Mouse (Mus musculus) lung, postnatal 4 days (tissue): ENCODE measurements around the gene Tulp4.

ENCODE experiments used
- DNase-seq, 2 experiments: peaks; one replicate each; pipeline ENCODE4 v3.0.0; 2021

Tulp4 gene

DNA sequence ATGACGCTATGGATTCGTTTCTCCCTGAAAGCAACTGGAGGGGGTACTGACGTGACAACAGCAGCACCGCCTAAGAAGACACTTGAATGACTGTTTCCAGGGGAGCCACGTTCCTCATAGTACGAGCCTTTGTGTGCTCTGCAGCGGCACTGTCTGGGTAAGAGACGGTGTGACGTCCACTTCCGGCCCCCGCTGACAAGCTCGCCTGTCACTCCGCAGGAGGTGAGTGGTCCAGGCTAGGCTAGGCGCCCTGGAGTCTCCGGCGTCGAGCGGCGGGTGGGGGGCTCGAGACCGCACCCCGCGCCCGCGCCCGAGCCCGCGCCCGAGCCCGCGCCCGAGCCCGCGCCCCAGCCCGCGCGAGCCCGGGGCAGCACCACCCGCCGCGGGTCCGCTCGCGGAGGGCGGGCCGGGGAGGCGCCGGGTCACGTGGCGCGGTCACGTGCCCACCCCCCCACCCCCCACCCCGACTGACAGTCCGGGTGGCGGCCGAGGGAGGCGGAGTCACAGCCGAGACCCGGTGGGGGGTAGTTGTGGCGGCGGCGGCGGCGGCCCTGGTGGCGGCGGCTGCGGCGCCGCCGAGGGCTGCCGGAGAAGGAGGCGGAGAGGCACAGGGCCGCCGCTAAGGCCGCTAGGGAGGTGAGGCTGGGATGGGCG, at the start of gene Tulp4:
Tulp4 (plus strand) TSS at position 77 of the 654 bp plus-strand sequence.
- DNase-seq: peak; percentile 87 to 92

DNA sequence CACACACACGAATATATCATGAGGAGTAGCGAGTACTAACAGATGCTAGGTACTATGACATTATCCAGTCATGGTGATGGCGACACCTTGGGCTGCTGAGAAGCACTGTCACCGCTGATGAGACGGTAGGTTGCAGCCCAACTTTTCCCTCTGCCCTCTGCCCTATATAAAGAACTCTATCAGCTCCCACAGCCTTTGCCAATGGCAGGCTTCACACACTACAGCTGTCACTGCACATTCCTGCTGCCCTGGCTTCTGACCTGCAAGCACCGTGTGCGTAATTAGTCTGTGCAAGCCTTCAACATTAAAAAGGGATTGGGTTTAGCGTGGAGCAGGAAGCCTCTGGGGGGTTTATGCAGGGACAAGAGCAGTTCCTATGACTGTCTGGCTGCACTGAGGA, 43.4 kb upstream of the Tulp4 start:
- DNase-seq: peak in 1 of 2 experiments; percentile 16

GRCm38 (mm10) chr17:6063532-6063931, 42.7 kb upstream of the Tulp4 start:
- DNase-seq: peak in 1 of 2 experiments; percentile 21

GRCm38 (mm10) chr17:6066021-6066420, 40.2 kb upstream of the Tulp4 start:
- DNase-seq: peak in 1 of 2 experiments; percentile 11

DNA sequence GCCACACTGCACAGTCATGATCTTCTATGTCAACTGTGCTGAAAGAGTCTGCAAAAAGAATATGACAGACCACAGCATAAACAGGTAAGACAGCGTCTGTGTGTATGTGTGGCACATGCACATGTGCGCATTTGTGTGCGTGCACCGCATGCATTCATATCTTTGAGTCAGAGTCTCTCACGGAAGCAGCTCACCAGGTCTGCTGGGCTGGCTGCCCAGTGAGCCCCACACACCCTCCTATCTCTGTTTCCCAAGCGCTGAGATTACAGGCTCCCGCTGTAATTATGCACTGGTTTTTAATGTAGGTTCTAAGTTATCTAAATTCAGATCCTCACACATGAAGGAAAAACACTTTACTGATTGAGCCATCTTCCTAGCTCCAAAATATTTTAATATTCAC, 38.6 kb upstream of the Tulp4 start:
- no peak for DNase-seq

- DNase-seq: no peak
These were observed 36.4 kb upstream of the Tulp4 start for GRCm38 (mm10) chr17:6069866-6070265.

GRCm38 (mm10) chr17:6073405-6073804, 32.8 kb upstream of the Tulp4 start:
- no peak for DNase-seq

- DNase-seq: peak; percentile 98
These were observed 26.7 kb upstream of the Tulp4 start, which contains the start of the genes Serac1 and Gtf2h5 for GRCm38 (mm10) chr17:6079287-6080122. Gene Serac1, minus strand, starts transcription at chr17:6079741. Gene Gtf2h5, plus strand, starts transcription at chr17:6079786.

GRCm38 (mm10) chr17:6083323-6083890, 22.8 kb upstream of the Tulp4 start:
- DNase-seq: peak in 1 of 2 experiments; percentile 27

- DNase-seq: no peak
These were observed 14.6 kb upstream of the Tulp4 start for GRCm38 (mm10) chr17:6091604-6092003.

DNA sequence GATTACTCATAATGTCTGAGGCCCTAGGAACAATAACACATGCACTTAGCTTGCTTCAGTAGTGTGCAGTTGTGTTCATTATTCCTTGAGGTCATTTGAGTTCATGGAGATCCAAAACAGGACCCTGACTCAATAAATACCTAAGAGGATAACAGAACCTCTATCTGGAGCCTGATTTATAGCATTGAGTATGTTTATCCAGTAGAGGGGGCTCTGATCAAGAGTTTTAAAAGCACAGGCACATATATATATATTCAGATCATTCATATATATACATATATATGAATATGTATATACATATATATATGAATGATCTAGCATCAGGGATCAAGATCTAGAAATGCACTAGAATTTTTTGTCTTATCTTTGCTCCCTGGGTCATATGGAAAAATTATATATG, 10.7 kb upstream of the Tulp4 start:
- no peak for DNase-seq

DNA sequence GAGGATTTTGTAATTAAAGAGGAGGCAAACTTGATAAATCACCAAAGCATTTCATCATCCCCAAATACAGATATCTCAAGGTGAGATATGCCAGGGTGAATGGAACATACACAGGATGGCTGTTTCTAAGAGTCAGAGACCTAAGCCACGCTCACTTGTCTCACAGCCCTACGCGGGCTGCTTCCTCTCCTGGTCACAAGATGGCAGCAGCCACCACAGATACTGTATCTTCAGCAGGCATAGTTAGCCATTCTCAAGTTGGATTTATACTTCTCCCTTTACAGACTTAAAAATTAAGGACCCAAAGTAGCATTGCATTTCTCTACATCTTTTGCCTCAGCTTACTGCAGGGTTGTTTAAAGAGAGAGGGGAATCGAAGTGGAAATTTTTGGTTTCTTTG, 8.4 kb upstream of the Tulp4 start:
- DNase-seq: peak; percentile 45 to 67

DNA sequence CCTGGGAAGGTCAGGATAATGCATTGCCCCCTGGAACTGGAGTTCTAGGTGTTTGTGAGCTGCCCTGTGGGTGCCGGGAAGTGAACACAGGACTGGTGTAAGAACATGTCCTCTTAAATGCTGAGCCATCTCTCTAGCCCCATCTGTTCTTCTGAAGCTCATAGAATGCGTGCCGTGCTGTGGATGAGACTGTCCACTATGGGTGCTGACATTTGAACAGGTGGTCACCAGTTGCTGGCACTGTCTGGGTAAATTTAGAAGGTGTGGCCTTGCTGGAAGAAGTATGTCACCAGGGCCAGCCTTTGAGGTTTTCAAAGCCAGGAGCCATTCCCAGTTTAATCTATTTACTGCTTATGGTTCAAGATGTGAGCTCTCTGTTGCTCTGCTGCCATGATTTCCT, 4.0 kb upstream of the Tulp4 start:
- DNase-seq: no peak

- no peak for DNase-seq
These were observed 2.7 kb upstream of the Tulp4 start for GRCm38 (mm10) chr17:6103566-6103965.

GRCm38 (mm10) chr17:6107015-6107601, 871 bp downstream of the Tulp4 start:
- peak; percentile 58 to 62 for DNase-seq

GRCm38 (mm10) chr17:6108175-6108574, 1.9 kb downstream of the Tulp4 start:
- DNase-seq: no peak

DNA sequence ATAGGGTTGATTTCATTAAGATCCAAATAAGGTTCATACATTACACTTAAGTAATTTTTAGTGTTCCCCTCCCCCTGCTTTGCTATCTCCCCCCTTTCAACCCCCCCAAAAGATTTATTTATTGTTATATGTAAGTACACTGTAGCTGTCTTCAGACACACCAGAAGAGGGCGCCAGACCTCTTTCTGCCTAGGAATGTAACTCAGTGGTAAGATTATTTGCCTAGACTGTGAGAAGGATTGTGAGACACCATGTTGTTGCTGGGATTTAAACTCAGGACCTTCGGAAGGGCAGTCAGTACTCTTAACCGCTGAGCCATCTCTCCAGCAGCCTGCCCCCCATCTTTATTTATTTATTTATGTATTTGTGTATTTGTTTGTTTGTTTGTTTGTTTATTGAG, 4.7 kb downstream of the Tulp4 start:
- no peak for DNase-seq

GRCm38 (mm10) chr17:6113653-6114052, 7.4 kb downstream of the Tulp4 start:
- no peak for DNase-seq

GRCm38 (mm10) chr17:6115085-6115484, 8.8 kb downstream of the Tulp4 start:
- DNase-seq: no peak

DNA sequence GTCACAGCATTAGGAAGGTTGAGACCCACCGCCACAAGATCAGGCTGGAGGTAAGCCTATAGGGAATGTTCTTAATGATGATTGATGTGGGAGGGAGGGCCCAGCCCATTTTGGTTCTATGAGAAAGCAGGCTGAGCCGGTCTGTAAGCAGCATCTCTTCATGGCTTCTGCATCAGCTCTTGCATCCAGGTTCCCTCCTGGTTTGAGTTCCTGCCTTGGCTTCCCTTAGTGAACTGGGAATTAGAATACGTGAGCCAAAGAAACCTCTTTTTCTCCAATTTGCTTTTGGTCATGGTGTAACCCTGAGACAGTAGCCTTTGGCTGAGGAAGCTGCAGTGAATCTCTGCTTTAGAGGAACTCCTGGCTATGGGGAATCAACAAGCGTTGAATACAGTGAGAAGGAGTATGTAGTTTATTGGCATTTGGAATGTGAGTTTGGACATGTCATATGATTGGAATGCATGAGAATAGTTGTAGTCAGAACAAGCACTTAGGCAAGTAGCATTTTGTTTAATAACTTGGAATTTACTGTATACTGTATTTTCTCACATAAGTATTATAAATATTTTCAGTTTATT, 11.0 kb downstream of the Tulp4 start:
- no peak for DNase-seq

DNA sequence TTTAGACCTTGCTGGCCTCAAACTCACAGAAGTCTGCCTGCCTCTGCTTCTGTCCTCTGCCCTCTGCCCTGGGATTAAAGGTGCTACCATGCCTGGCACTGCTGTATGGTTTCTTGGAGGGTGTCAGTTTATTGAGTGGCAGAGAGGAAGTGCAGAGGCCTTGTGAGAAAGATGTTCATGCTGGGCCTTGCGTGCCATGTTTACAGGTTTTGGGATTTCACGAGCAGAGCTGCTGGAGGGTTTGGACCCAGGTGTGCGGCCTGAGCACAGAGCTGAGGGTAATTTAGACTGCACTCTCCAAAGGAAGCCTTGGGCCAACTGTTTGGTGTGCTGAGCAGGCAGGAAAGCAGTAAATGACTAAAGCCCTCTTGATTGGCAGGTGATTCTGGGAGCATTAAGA, 11.7 kb downstream of the Tulp4 start:
- DNase-seq: no peak

GRCm38 (mm10) chr17:6118861-6119260, 12.6 kb downstream of the Tulp4 start:
- DNase-seq: no peak

- DNase-seq: no peak
These were observed 17.5 kb downstream of the Tulp4 start for GRCm38 (mm10) chr17:6123776-6124175.
